Mouse (Mus musculus) ES-E14 (cell line): ENCODE measurements around the gene Ube2k.

Source experiments
- CHD2 ChIP-seq: IDR thresholded peaks from 2 replicates; pipeline ENCODE4 v1.6.1; 2014; ENCODE audit warnings: mild to moderate bottlenecking, low read depth, low read length, inconsistent platforms
- MAFK ChIP-seq: IDR thresholded peaks from 2 replicates; pipeline ENCODE4 v1.6.1; 2014; ENCODE audit warnings: mild to moderate bottlenecking, low read depth, low read length, inconsistent platforms; ENCODE audit not compliant: insufficient read depth

DNA sequence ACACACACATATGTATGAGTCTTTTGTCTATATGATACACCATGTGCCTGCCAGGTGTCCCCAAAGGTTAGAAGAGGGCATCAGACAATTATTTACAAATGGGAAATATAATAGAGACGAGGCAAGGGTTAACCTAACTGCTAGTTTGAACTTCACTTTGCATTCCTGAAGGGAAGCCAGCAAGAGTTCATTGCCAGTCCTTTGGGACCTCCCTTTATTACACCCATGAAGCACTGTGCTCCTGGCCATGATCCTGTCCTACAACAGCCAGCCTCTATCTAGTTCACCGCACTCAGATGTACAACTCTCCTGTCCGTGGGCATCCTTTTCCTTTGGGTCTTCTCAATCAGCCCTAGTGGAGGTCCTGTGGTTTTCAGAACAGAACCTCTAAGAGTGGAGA, 23.5 kb upstream of the Ube2k start:
- TF ChIP-seq MAFK (no peak), CHD2 (no peak)
